ENCODE assay signal across 26 mouse cellular contexts in the genomic region with DNA sequence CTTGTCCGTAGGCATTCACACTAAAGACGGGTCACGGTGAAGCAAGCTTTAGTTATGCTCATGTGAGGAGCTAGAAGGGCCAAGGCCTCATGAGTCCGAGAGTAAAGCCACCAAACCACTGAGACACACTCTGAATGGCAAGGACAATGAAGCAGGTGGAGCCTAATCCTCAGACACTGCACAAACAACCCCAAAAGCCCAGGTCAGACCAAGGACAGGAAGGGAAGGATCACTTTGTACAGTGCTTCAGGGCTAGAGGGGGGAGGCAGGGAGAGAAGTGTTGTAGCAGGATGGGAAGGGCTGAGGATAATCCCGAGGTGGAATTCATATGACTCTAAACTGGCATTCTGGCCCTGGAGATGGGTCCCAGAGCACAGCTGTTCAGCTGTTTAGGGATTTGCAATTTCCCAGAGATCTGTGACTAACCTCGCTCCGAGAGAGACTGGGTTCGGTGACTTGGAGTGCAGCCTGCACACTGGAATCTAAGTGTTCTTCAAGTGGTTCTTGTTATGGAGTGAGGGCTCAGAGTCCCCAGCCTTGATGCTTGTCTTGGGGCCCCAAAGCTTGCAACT.
DNase-seq lines count a peak whose midpoint lies in the region; ATAC-seq and TF ChIP-seq lines count a peak whose summit lies in the region.
"Had no signal": no experiment of that assay in that cellular context is flagged by ENCODE, and none has a peak within 500 bp of the region (broad histone marks: within the 10 kb centered on the region; RNA-seq: fewer than 3 reads in every experiment).

No protein-coding gene starts in this region.

- no peak overlapping the region for H3K4me2 ChIP-seq in embryonic facial prominence, embryonic 14.5 days (ENCODE audit: low read depth, low read length)
- H3K4me2 ChIP-seq in lung, embryonic 16.5 days (ENCODE audit: low read depth, low read length), result no peak overlapping the region
- H3K4me2 ChIP-seq in limb, embryonic 14.5 days (replicated peaks; ENCODE audit: low read depth, low read length, severe bottlenecking), result no peak overlapping the region
- H3K4me2 ChIP-seq: embryonic facial prominence, embryonic 15.5 days; heart, embryonic 11.5 days; heart, embryonic 15.5 days; hindbrain, embryonic 15.5 days had no signal

- peak; percentile 51; the same call in 1 of the 2 replicates for ATAC-seq in embryonic facial prominence, embryonic 14.5 days (ENCODE audit: low read depth)
- 0 out of 2 replicates have a peak, but pooled peaks have one; percentile 51 for ATAC-seq in lung, embryonic 16.5 days (ENCODE audit: low read depth)
- peak; percentile 47; the same call in 1 of the 2 replicates for ATAC-seq in limb, embryonic 14.5 days (ENCODE audit: low FRiP score, low read depth)
- ATAC-seq: activated CD4-positive, CD25-positive, alpha-beta regulatory T cell, adult 4 months; CD4-positive, CD25-positive, alpha-beta regulatory T cell, adult 4 months; forebrain, embryonic 14.5 days had no signal

- H3K4me1 ChIP-seq in embryonic facial prominence, embryonic 14.5 days (ENCODE audit: control insufficient read depth, insufficient read depth, low read length), result 0 out of 2 replicates have a peak, but pooled peaks cover 6% of the 10 kb centered on the region
- H3K4me1 ChIP-seq in embryonic facial prominence, embryonic 10.5 days, result peaks cover 20% of the 10 kb centered on the region
- H3K4me1 ChIP-seq in lung, embryonic 16.5 days (replicated peaks; ENCODE audit: control insufficient read depth, insufficient read depth, low read length), result peaks cover 4% of the 10 kb centered on the region
- peaks cover 0 to 11% of the 10 kb centered on the region in 2 experiments; a peak in 1 of 4 replicates for H3K4me1 ChIP-seq in ES-E14 (ENCODE audit: control insufficient read depth in 2 of 2, insufficient read depth in 2 of 2, low read length in 2 of 2, poor library complexity in 1 of 2)
- peaks cover 4% of the 10 kb centered on the region; the same call in 1 of the 2 replicates for H3K4me1 ChIP-seq in limb, embryonic 14.5 days (ENCODE audit: control insufficient read depth, insufficient read depth, low read length)

- no peak overlapping the region for H3K27ac ChIP-seq in embryonic facial prominence, embryonic 14.5 days (replicated peaks; ENCODE audit: low read depth, low read length)
- H3K27ac ChIP-seq in embryonic facial prominence, embryonic 10.5 days (replicated peaks), result no peak overlapping the region
- H3K27ac ChIP-seq in lung, embryonic 16.5 days (ENCODE audit: low read length), result no peak overlapping the region
- no peak overlapping the region for H3K27ac ChIP-seq in ES-E14 (ENCODE audit: insufficient read depth, low read depth, low read length, poor library complexity, severe bottlenecking)
- H3K27ac ChIP-seq in limb, embryonic 14.5 days (replicated peaks; ENCODE audit: low read depth, low read length), result no peak overlapping the region
- H3K27ac ChIP-seq: embryonic facial prominence, embryonic 15.5 days; forebrain, embryonic 10.5 days; gastrocnemius, adult 2 months; heart, embryonic 15.5 days; hindbrain, embryonic 15.5 days had no signal

- in situ Hi-C loops in ES-E14 (cut with MboI; ENCODE audit: low sequenced_read_pairs in 2 of 2, unreplicated experiment in 2 of 2), result no loop called here

- H3K27me3 ChIP-seq in embryonic facial prominence, embryonic 14.5 days (replicated peaks; ENCODE audit: control insufficient read depth, insufficient read depth, low read length), result no peaks in the 10 kb centered on the region
- no peaks in the 10 kb centered on the region for H3K27me3 ChIP-seq in embryonic facial prominence, embryonic 10.5 days (replicated peaks; ENCODE audit: low read depth, poor library complexity, severe bottlenecking)
- no peaks in the 10 kb centered on the region for H3K27me3 ChIP-seq in lung, embryonic 16.5 days (ENCODE audit: control insufficient read depth, insufficient read depth, low read depth, low read length)
- H3K27me3 ChIP-seq in limb, embryonic 14.5 days (ENCODE audit: control insufficient read depth, insufficient read depth, low read length), result no peaks in the 10 kb centered on the region
- H3K27me3 ChIP-seq: embryonic facial prominence, embryonic 15.5 days; heart, embryonic 15.5 days; hindbrain, embryonic 15.5 days had no signal

- H3K36me3 ChIP-seq in embryonic facial prominence, embryonic 14.5 days (ENCODE audit: control insufficient read depth, insufficient read depth, low read length), result no peaks in the 10 kb centered on the region
- H3K36me3 ChIP-seq in embryonic facial prominence, embryonic 10.5 days (replicated peaks), result no peaks in the 10 kb centered on the region
- no peaks in the 10 kb centered on the region for H3K36me3 ChIP-seq in lung, embryonic 16.5 days (ENCODE audit: control insufficient read depth, insufficient read depth, low read length)
- no peaks in the 10 kb centered on the region for H3K36me3 ChIP-seq in ES-E14 (ENCODE audit: control insufficient read depth, insufficient read depth, low read length, poor library complexity, severe bottlenecking)
- H3K36me3 ChIP-seq in limb, embryonic 14.5 days (ENCODE audit: control insufficient read depth, insufficient read depth, low read length), result no peaks in the 10 kb centered on the region
- H3K36me3 ChIP-seq: embryonic facial prominence, embryonic 15.5 days; forebrain, embryonic 10.5 days; heart, embryonic 15.5 days; hindbrain, embryonic 15.5 days had no signal

- no peak overlapping the region for H3K9ac ChIP-seq in embryonic facial prominence, embryonic 14.5 days (ENCODE audit: low read depth, low read length)
- no peak overlapping the region for H3K9ac ChIP-seq in lung, embryonic 16.5 days (ENCODE audit: low read length)
- H3K9ac ChIP-seq in ES-E14 (ENCODE audit: insufficient read depth, low read depth, low read length, poor library complexity, severe bottlenecking), result no peak overlapping the region
- H3K9ac ChIP-seq in limb, embryonic 14.5 days (ENCODE audit: low read depth, low read length, severe bottlenecking), result no peak overlapping the region
- H3K9ac ChIP-seq: embryonic facial prominence, embryonic 15.5 days; heart, embryonic 15.5 days; hindbrain, embryonic 15.5 days had no signal

- peak; percentile 67 for DNase-seq in embryonic facial prominence, embryonic 14.5 days (ENCODE audit: low spot score)
- DNase-seq in embryonic facial prominence, embryonic 10.5 days (ENCODE audit: low spot score), result no peak
- no peak for DNase-seq in lung, postnatal 4 days
- peak; percentile 15 for DNase-seq in ES-E14 (ENCODE audit: low read depth, low spot score)
- DNase-seq in limb, embryonic 14.5 days (ENCODE audit: low spot score), result peak; percentile 33
- no peak for DNase-seq in kidney, postnatal 10 days
- DNase-seq in retina, embryonic 14.5 days (ENCODE audit: low spot score), result no peak
- DNase-seq: adrenal gland, postnatal 14 days; B cell, adult 2 months; cerebellum, adult 11-12 months; cerebellum, adult 9-10 months; cerebellum, postnatal 25 days; gastrocnemius, adult 2 months; gastrocnemius, postnatal 25 days; heart, adult 18-20 months; heart, postnatal 36 days had no signal

- H3K4me3 ChIP-seq in embryonic facial prominence, embryonic 14.5 days (ENCODE audit: low read depth, low read length), result no peak overlapping the region
- H3K4me3 ChIP-seq in embryonic facial prominence, embryonic 10.5 days, result no peak overlapping the region
- H3K4me3 ChIP-seq in lung, embryonic 16.5 days (ENCODE audit: low read length), result no peak overlapping the region
- no peak overlapping the region for H3K4me3 ChIP-seq in ES-E14 (ENCODE audit: insufficient read depth in 1 of 2, low read depth in 1 of 2, low read length in 2 of 2, poor library complexity in 1 of 2, severe bottlenecking in 1 of 2)
- no peak overlapping the region for H3K4me3 ChIP-seq in limb, embryonic 14.5 days (replicated peaks; ENCODE audit: low read length)
- H3K4me3 ChIP-seq: embryonic facial prominence, embryonic 15.5 days; erythroblast, embryonic 14.5 days; forebrain, embryonic 10.5 days; gastrocnemius, adult 2 months; heart, embryonic 15.5 days; hindbrain, embryonic 15.5 days had no signal

- no peak for TF ChIP-seq POLR2A in limb, embryonic 14.5 days (IDR thresholded peaks at IDR 0.05; ENCODE audit: borderline replicate concordance, extremely low read depth, insufficient read depth, insufficient read length)

- 60% methylated on average over 8 of the region's 8 CpGs for WGBS in embryonic facial prominence, embryonic 14.5 days
- WGBS in embryonic facial prominence, embryonic 10.5 days, result 79% methylated on average over 8 of the region's 8 CpGs
- 68% methylated on average over 8 of the region's 8 CpGs for WGBS in lung, embryonic 16.5 days
- WGBS in limb, embryonic 14.5 days, result 78% methylated on average over 8 of the region's 8 CpGs

- no peaks in the 10 kb centered on the region for H3K9me3 ChIP-seq in embryonic facial prominence, embryonic 14.5 days (ENCODE audit: control insufficient read depth, low read length)
- no peaks in the 10 kb centered on the region for H3K9me3 ChIP-seq in embryonic facial prominence, embryonic 10.5 days
- H3K9me3 ChIP-seq in lung, embryonic 16.5 days (ENCODE audit: control insufficient read depth, low read length), result no peaks in the 10 kb centered on the region
- no peaks in the 10 kb centered on the region for H3K9me3 ChIP-seq in ES-E14 (ENCODE audit: control insufficient read depth, insufficient read depth, low read depth, low read length)
- no peaks in the 10 kb centered on the region for H3K9me3 ChIP-seq in limb, embryonic 14.5 days (ENCODE audit: control insufficient read depth, low read length)
- H3K9me3 ChIP-seq: embryonic facial prominence, embryonic 15.5 days; forebrain, embryonic 10.5 days; heart, embryonic 15.5 days; hindbrain, embryonic 15.5 days had no signal

TF ChIP-seq in ES-E14, 5 proteins besides CTCF, POLR2A, EP300 and RAD21:
- TF ChIP-seq MAFK (IDR thresholded peaks at IDR 0.05; ENCODE audit: insufficient read depth, low read depth, low read length) (no peak), HCFC1 (IDR thresholded peaks at IDR 0.05; ENCODE audit: borderline replicate concordance, insufficient read depth, low read length) (no peak), ZC3H11A (IDR thresholded peaks at IDR 0.05; ENCODE audit: borderline replicate concordance, low read depth, low read length) (no peak), CHD2 (IDR thresholded peaks at IDR 0.05; ENCODE audit: low read depth, low read length) (no peak), ZNF384 (IDR thresholded peaks at IDR 0.05; ENCODE audit: low read depth, low read length) (no peak)

Comparison
In these comparisons a context has a peak if more than half of its experiments do, and no peak if none do; other contexts are left out.
1. DNase-seq: peak in embryonic facial prominence, embryonic 14.5 days (single experiment), ES-E14 (single experiment) and limb, embryonic 14.5 days (single experiment); none in embryonic facial prominence, embryonic 10.5 days (single experiment), lung, postnatal 4 days (0 of 2), kidney, postnatal 10 days (single experiment) and retina, embryonic 14.5 days (single experiment).
2. Peak in every context shown above with its lines, with median percentiles within 50 percentile points of each other: ATAC-seq.